Mouse (Mus musculus) MEL (cell line): ENCODE measurements at regions not wholly inside any gene's neighbourhood (a gene's known extent, or its start where the extent isn't known, plus 50 kb on each side); places are given as distances from the start of the nearest gene placed in this dataset.

ENCODE experiments used
- DNase-seq: peaks from one replicate; pipeline ENCODE4 v3.0.0; 2011; ENCODE audit warnings: low read depth, low spot score
- H3K27ac ChIP-seq: 2 replicates; pipeline ENCODE4 v1.5.1; 2012; ENCODE audit warnings: low read depth, mild to moderate bottlenecking, control low read depth, low read length, moderate library complexity; ENCODE audit not compliant: control insufficient read depth
- H3K27me3 ChIP-seq, 2 experiments: fragments of 150-350 bp in 1 of 2; sonication (generic) in 1 of 2; 2 replicates each; pipeline ENCODE4 v1.6.1; 2012; ENCODE audit warnings: low read length in 2 of 2, mild to moderate bottlenecking in 2 of 2, improper control_type of control experiment in 1 of 2, moderate library complexity in 1 of 2; ENCODE audit not compliant: insufficient read depth in 2 of 2, control insufficient read depth in 1 of 2
- H3K36me3 ChIP-seq, 2 experiments: 2 replicates each; pipeline ENCODE4 v1.6.1; 2012 to 2014; ENCODE audit warnings: low read length in 2 of 2, improper control_type of control experiment in 1 of 2, inconsistent platforms in 1 of 2, mild to moderate bottlenecking in 1 of 2; ENCODE audit not compliant: insufficient read depth in 2 of 2, control insufficient read depth in 1 of 2
- H3K4me1 ChIP-seq, 2 experiments: fragments of 150-350 bp in 1 of 2; sonication (generic) in 1 of 2; 2 replicates each; pipeline ENCODE4 v1.6.1; 2012; ENCODE audit warnings: low read length in 2 of 2, improper control_type of control experiment in 1 of 2, mild to moderate bottlenecking in 1 of 2; ENCODE audit not compliant: insufficient read depth in 2 of 2, control insufficient read depth in 1 of 2
- H3K4me3 ChIP-seq, 2 experiments: fragments of 150-350 bp in 1 of 2; sonication (generic) in 1 of 2; 2 replicates each; pipeline ENCODE4 v1.5.1; 2012; ENCODE audit warnings: low read depth in 2 of 2, low read length in 2 of 2, mild to moderate bottlenecking in 2 of 2, moderate library complexity in 2 of 2, control low read depth in 1 of 2, improper control_type of control experiment in 1 of 2; ENCODE audit not compliant: control insufficient read depth in 1 of 2, insufficient read depth in 1 of 2
- H3K79me2 ChIP-seq: 2 replicates; pipeline ENCODE4 v1.6.1; 2012; ENCODE audit warnings: mild to moderate bottlenecking, low read length, moderate library complexity; ENCODE audit not compliant: control insufficient read depth, poor library complexity, insufficient read depth
- H3K9ac ChIP-seq: 2 replicates; pipeline ENCODE4 v1.6.1; 2012; ENCODE audit warnings: low read depth, mild to moderate bottlenecking, control low read depth, low read length, moderate library complexity; ENCODE audit not compliant: control insufficient read depth, poor library complexity, severe bottlenecking
- H3K9me3 ChIP-seq: fragments of 150-350 bp; sonication (generic); replicated peaks from 2 replicates; pipeline ENCODE4 v1.6.1; 2012; ENCODE audit warnings: mild to moderate bottlenecking, low read length, improper control_type of control experiment, moderate library complexity; ENCODE audit not compliant: insufficient read depth
- BHLHE40 ChIP-seq: IDR thresholded peaks from 2 replicates; pipeline ENCODE4 v1.6.1; 2012; ENCODE audit warnings: low read depth, mild to moderate bottlenecking, inconsistent platforms, low read length, improper control_type of control experiment, borderline replicate concordance
- CHD1 ChIP-seq: IDR thresholded peaks from 2 replicates; pipeline ENCODE4 v1.6.1; 2012; ENCODE audit warnings: low read depth, mild to moderate bottlenecking, inconsistent platforms, low read length, improper control_type of control experiment
- CTCF ChIP-seq, 3 experiments: IDR thresholded peaks in 2 of 3; conservative IDR thresholded peaks in 1 of 3; 2 replicates each; pipeline ENCODE4 v1.5.1; 2011 to 2012; ENCODE audit warnings: low read length in 3 of 3, low read depth in 2 of 3, mild to moderate bottlenecking in 2 of 3, improper control_type of control experiment in 1 of 3, inconsistent platforms in 1 of 3, mixed read lengths in 1 of 3, moderate library complexity in 1 of 3; ENCODE audit not compliant: control insufficient read depth in 1 of 3, insufficient read depth in 1 of 3, poor library complexity in 1 of 3, severe bottlenecking in 1 of 3
- ELF1 ChIP-seq: IDR thresholded peaks from 2 replicates; pipeline ENCODE4 v1.6.1; 2014; ENCODE audit warnings: low read depth, mild to moderate bottlenecking, inconsistent platforms, low read length, improper control_type of control experiment, moderate library complexity
- EP300 ChIP-seq, 2 experiments: IDR thresholded peaks; 2 replicates each; pipeline ENCODE4 v1.6.1; 2011; ENCODE audit warnings: improper control_type of control experiment in 2 of 2, low read length in 2 of 2, low read depth in 1 of 2, mild to moderate bottlenecking in 1 of 2
- MAX ChIP-seq: IDR thresholded peaks from 2 replicates; pipeline ENCODE4 v1.6.1; 2011; ENCODE audit warnings: low read length, improper control_type of control experiment
- MAZ ChIP-seq: IDR thresholded peaks from 2 replicates; pipeline ENCODE4 v1.6.1; 2012; ENCODE audit warnings: low read depth, mild to moderate bottlenecking, inconsistent platforms, low read length, improper control_type of control experiment
- MEF2A ChIP-seq: IDR thresholded peaks from 2 replicates; pipeline ENCODE4 v1.6.1; 2014; ENCODE audit warnings: low read depth, mild to moderate bottlenecking, inconsistent platforms, low read length, improper control_type of control experiment; ENCODE audit not compliant: poor library complexity, insufficient replicate concordance, severe bottlenecking; ENCODE audit errors: extremely low read depth
- MXI1 ChIP-seq: IDR thresholded peaks from 2 replicates; pipeline ENCODE4 v1.6.1; 2011; ENCODE audit warnings: mild to moderate bottlenecking, low read depth, low read length, improper control_type of control experiment
- MYB ChIP-seq: IDR thresholded peaks from 2 replicates; pipeline ENCODE4 v1.6.1; 2011; ENCODE audit warnings: mild to moderate bottlenecking, low read depth, low read length, improper control_type of control experiment
- POLR2A ChIP-seq, 2 experiments: IDR thresholded peaks; 2 replicates each; pipeline ENCODE4 v1.6.1; 2011 to 2012; ENCODE audit warnings: low read length in 2 of 2, mild to moderate bottlenecking in 2 of 2, control low read depth in 1 of 2, improper control_type of control experiment in 1 of 2, low read depth in 1 of 2, moderate library complexity in 1 of 2; ENCODE audit not compliant: control insufficient read depth in 1 of 2, insufficient read depth in 1 of 2, poor library complexity in 1 of 2
- RCOR1 ChIP-seq: IDR thresholded peaks from 2 replicates; pipeline ENCODE4 v1.6.1; 2012; ENCODE audit warnings: low read depth, mild to moderate bottlenecking, inconsistent platforms, low read length, improper control_type of control experiment
- TAL1 ChIP-seq: IDR thresholded peaks from 2 replicates; pipeline ENCODE4 v1.6.1; 2012; ENCODE audit warnings: mild to moderate bottlenecking, inconsistent platforms, low read length, moderate library complexity, mixed read lengths
- TCF12 ChIP-seq: IDR thresholded peaks from 2 replicates; pipeline ENCODE4 v1.6.1; 2014; ENCODE audit warnings: low read depth, mild to moderate bottlenecking, inconsistent platforms, low read length, improper control_type of control experiment, moderate library complexity
- UBTF ChIP-seq: IDR thresholded peaks from 2 replicates; pipeline ENCODE4 v1.6.1; 2012; ENCODE audit warnings: low read depth, mild to moderate bottlenecking, inconsistent platforms, low read length, improper control_type of control experiment, moderate library complexity, borderline replicate concordance; ENCODE audit not compliant: insufficient read depth

DNA sequence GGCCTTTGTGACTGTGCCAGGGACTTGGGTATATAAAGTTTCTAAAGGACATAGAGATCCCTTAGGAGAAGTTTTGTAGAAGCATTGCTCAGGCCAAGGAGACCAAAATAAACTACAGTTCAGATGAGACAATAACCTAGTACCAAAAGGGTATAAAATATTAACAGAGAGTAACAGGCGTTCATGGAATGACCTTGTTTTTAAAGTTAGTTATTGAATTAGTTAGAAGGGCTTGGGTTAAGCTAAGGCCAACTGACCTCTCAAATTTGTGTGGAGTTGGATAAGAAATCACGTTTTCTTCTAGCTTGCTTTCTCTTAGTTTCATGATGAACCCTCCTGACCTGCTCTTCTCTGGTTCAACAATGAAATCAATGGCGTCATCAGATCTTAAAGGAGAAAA is 209.8 kb upstream of the Gm37988 start:
- DNase-seq = no peak
- Histone ChIP-seq H3K27me3 (no peaks in the 10 kb centered on the region), H3K9me3 (no peaks in the 10 kb centered on the region), H3K4me3 (no peak overlapping the region), H3K79me2 (no peaks in the 10 kb centered on the region), H3K9ac (no peak overlapping the region), H3K4me1 (no peaks in the 10 kb centered on the region), H3K27ac (no peak overlapping the region), H3K36me3 (no peaks in the 10 kb centered on the region)
- TF ChIP-seq CTCF (IDR thresholded peaks at IDR 0.05 in 2 of 3, conservative IDR thresholded peaks at IDR 0.05 in 1 of 3; ENCODE audit: control insufficient read depth in 1 of 3, insufficient read depth in 1 of 3, low read depth in 2 of 3, low read length in 3 of 3, poor library complexity in 1 of 3, severe bottlenecking in 1 of 3) = no peak

DNA sequence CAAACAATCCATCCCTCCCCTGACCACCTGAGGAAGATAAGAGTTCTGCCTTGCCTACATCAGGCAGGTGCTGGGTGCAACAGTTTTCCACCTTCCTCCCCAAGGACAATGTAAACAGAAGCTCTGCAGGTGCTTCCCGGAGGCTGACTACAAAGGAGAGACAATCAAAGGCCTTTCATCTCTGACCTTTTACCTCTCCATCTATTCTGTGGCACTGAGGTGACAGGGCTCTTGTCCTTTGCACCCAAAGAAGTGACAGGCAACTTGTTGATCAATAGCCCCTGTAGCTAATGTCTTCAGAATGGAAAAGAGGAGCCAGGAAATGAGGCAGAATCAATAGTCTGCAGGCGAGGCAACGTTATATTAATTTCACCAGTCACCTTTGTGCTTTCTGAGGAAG is 209.3 kb upstream of the Gm37988 start:
- H3K36me3 ChIP-seq = no peaks in the 10 kb centered on the region
- no peak overlapping the region for H3K9ac ChIP-seq
- H3K9me3 ChIP-seq = no peaks in the 10 kb centered on the region
- no peaks in the 10 kb centered on the region for H3K79me2 ChIP-seq
- no peak overlapping the region for H3K4me3 ChIP-seq
- no peak for DNase-seq
- no peaks in the 10 kb centered on the region for H3K4me1 ChIP-seq
- TF ChIP-seq EP300 (IDR thresholded peaks at IDR 0.05; ENCODE audit: low read depth in 1 of 2, low read length in 2 of 2) = no peak
- no peak for TF ChIP-seq UBTF
- no peak for TF ChIP-seq CTCF (IDR thresholded peaks at IDR 0.05 in 2 of 3, conservative IDR thresholded peaks at IDR 0.05 in 1 of 3; ENCODE audit: control insufficient read depth in 1 of 3, insufficient read depth in 1 of 3, low read depth in 2 of 3, low read length in 3 of 3, poor library complexity in 1 of 3, severe bottlenecking in 1 of 3)
- no peak for TF ChIP-seq MAZ
- TF ChIP-seq RCOR1 = no peak
- TF ChIP-seq ELF1 = no peak
- TF ChIP-seq MEF2A = no peak
- TF ChIP-seq MYB = no peak
- TF ChIP-seq MXI1 = no peak
- TF ChIP-seq BHLHE40 = no peak
- no peak for TF ChIP-seq CHD1
- H3K27me3 ChIP-seq = no peaks in the 10 kb centered on the region
- no peak overlapping the region for H3K27ac ChIP-seq

DNA sequence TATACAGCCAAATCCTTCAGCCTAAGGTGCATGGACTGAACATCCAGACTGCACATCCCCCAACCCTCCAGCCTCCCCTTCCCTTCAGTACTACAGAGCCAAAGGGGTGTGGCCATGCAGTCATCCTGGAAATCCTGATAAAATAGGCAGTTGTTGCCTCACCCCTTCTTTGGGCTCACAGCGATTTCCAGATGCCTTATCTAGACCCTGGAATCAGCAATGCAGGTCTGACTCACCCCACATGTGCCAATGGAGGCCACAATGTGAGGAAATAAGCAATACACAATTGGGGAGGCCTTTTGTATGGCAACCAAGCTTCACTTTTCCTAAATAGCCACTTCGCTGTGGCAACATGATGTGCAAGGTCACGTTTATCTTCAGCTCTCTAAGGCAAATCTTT is 205.3 kb upstream of the Gm37988 start:
- peak; percentile 15 for DNase-seq
- no peaks in the 10 kb centered on the region for H3K4me1 ChIP-seq
- H3K36me3 ChIP-seq = no peaks in the 10 kb centered on the region

More for the DNA sequence above, 205.3 kb upstream of the Gm37988 start:
- Histone ChIP-seq H3K9ac (no peak overlapping the region), H3K79me2 (no peaks in the 10 kb centered on the region), H3K4me3 (no peak overlapping the region), H3K9me3 (no peaks in the 10 kb centered on the region), H3K27ac (no peak overlapping the region), H3K27me3 (no peaks in the 10 kb centered on the region)
- TF ChIP-seq TAL1 = no peak
- TF ChIP-seq MXI1 = no peak
- TF ChIP-seq TCF12 = no peak
- no peak for TF ChIP-seq POLR2A (IDR thresholded peaks at IDR 0.05; ENCODE audit: control insufficient read depth in 1 of 2, insufficient read depth in 1 of 2, low read depth in 1 of 2, low read length in 2 of 2, poor library complexity in 1 of 2)
- no peak for TF ChIP-seq MAZ
- no peak for TF ChIP-seq MAX
